Mouse (Mus musculus): ENCODE results near the gene Trib2. TPM values are rescaled to one million over a fixed set of nuclear protein-coding genes. Genes with fewer than 3 reads are reported as not detected.

Gene Trib2
- total and polyA plus RNA-seq, 3 experiments = 15.4 to 32.7 (median 20.4) TPM

- peaks cover 48% of the 10 kb centered on the region for H3K4me1 ChIP-seq (ENCODE audit: control insufficient read depth, insufficient read depth, low read length)
- WGBS = 30% methylated on average over 9 of the region's 9 CpGs
- H3K9ac ChIP-seq (ENCODE audit: low read depth, low read length) = no peak overlapping the region
- H3K27me3 ChIP-seq (ENCODE audit: control insufficient read depth, insufficient read depth, low read length) = no peaks in the 10 kb centered on the region
- H3K27ac ChIP-seq = peak overlapping the region; percentile 74
- H3K4me3 ChIP-seq = no peak overlapping the region
- intact Hi-C loops (cut with DNase I) = loop anchor here (1.0 to 5.0 kb wide), 6 partner anchors 14 to 259 kb away; no protein-coding TSS in a partner anchor
- peak; percentile 51 to 60 for DNase-seq
- TF ChIP-seq POLR2A (IDR thresholded peaks at IDR 0.05; ENCODE audit: insufficient read depth, low read depth, low read length) = no peak
- TF ChIP-seq EP300 (IDR thresholded peaks at IDR 0.05; ENCODE audit: insufficient read depth, low read depth, low read length) = 0 out of 2 replicates have a peak, but pooled peaks have one; percentile 27
- TF ChIP-seq CTCF (IDR thresholded peaks at IDR 0.05) = no peak
- H3K79me2 ChIP-seq (replicated peaks; ENCODE audit: control insufficient read depth, insufficient read depth, low read length) = peaks cover 5% of the 10 kb centered on the region
- peaks cover 76% of the 10 kb centered on the region for H3K36me3 ChIP-seq (ENCODE audit: control insufficient read depth, insufficient read depth, low read length)
Measured at GRCm38 (mm10) chr12:15800914-15801570, 15.7 kb downstream of the Trib2 start.

GRCm38 (mm10) chr12:15800196-15800913 is 16.4 kb downstream of the Trib2 start:
- TF ChIP-seq CTCF (IDR thresholded peaks at IDR 0.05) (no peak), EP300 (IDR thresholded peaks at IDR 0.05; ENCODE audit: insufficient read depth, low read depth, low read length) (peak; percentile 97), POLR2A (IDR thresholded peaks at IDR 0.05; ENCODE audit: insufficient read depth, low read depth, low read length) (0 out of 2 replicates have a peak, but pooled peaks have one; percentile 16)
- Histone ChIP-seq H3K79me2 (replicated peaks; ENCODE audit: control insufficient read depth, insufficient read depth, low read length) (peaks cover 5% of the 10 kb centered on the region), H3K4me3 (no peak overlapping the region), H3K9ac (ENCODE audit: low read depth, low read length) (no peak overlapping the region), H3K36me3 (ENCODE audit: control insufficient read depth, insufficient read depth, low read length) (peaks cover 69% of the 10 kb centered on the region), H3K27ac (peak overlapping the region; percentile 74), H3K27me3 (ENCODE audit: control insufficient read depth, insufficient read depth, low read length) (no peaks in the 10 kb centered on the region), H3K4me1 (ENCODE audit: control insufficient read depth, insufficient read depth, low read length) (peaks cover 47% of the 10 kb centered on the region)
- intact Hi-C loops (cut with DNase I) = loop anchor here (1.0 to 5.0 kb wide), 6 partner anchors 14 to 258 kb away; no protein-coding TSS in a partner anchor
- DNase-seq = peak; percentile 69 to 83
- WGBS = 11% methylated on average over 4 of the region's 4 CpGs

- no peaks in the 10 kb centered on the region for H3K27me3 ChIP-seq (ENCODE audit: control insufficient read depth, insufficient read depth, low read length)
- H3K4me3 ChIP-seq = no peak overlapping the region
- H3K36me3 ChIP-seq (ENCODE audit: control insufficient read depth, insufficient read depth, low read length) = peaks cover 57% of the 10 kb centered on the region
- H3K79me2 ChIP-seq (replicated peaks; ENCODE audit: control insufficient read depth, insufficient read depth, low read length) = peaks cover 3% of the 10 kb centered on the region; the same call in 1 of the 2 replicates
- TF ChIP-seq CTCF (IDR thresholded peaks at IDR 0.05) (no peak), POLR2A (IDR thresholded peaks at IDR 0.05; ENCODE audit: insufficient read depth, low read depth, low read length) (0 out of 2 replicates have a peak, but pooled peaks have one; percentile 21), EP300 (IDR thresholded peaks at IDR 0.05; ENCODE audit: insufficient read depth, low read depth, low read length) (no peak)
- H3K9ac ChIP-seq (ENCODE audit: low read depth, low read length) = no peak overlapping the region
- peak in 1 of 2 experiments; percentile 60 for DNase-seq
- H3K4me1 ChIP-seq (ENCODE audit: control insufficient read depth, insufficient read depth, low read length) = peaks cover 33% of the 10 kb centered on the region
- WGBS = 2% methylated on average over 7 of the region's 7 CpGs
- peak overlapping the region; percentile 74 for H3K27ac ChIP-seq
- intact Hi-C loops (cut with DNase I) = no loop called here
Measured at GRCm38 (mm10) chr12:15798019-15798418, 18.7 kb downstream of the Trib2 start.

GRCm38 (mm10) chr12:15795886-15796285 is 20.8 kb downstream of the Trib2 start:
- intact Hi-C loops (cut with DNase I) = no loop called here
- WGBS = 65% methylated on average over 3 of the region's 3 CpGs
- peaks cover 58% of the 10 kb centered on the region for H3K36me3 ChIP-seq (ENCODE audit: control insufficient read depth, insufficient read depth, low read length)
- H3K79me2 ChIP-seq (replicated peaks; ENCODE audit: control insufficient read depth, insufficient read depth, low read length) = peaks cover 2% of the 10 kb centered on the region; the same call in 1 of the 2 replicates
- no peak overlapping the region for H3K9ac ChIP-seq (ENCODE audit: low read depth, low read length)
- H3K27me3 ChIP-seq (ENCODE audit: control insufficient read depth, insufficient read depth, low read length) = no peaks in the 10 kb centered on the region
- H3K4me1 ChIP-seq (ENCODE audit: control insufficient read depth, insufficient read depth, low read length) = peaks cover 26% of the 10 kb centered on the region
- TF ChIP-seq POLR2A (IDR thresholded peaks at IDR 0.05; ENCODE audit: insufficient read depth, low read depth, low read length) (no peak), CTCF (IDR thresholded peaks at IDR 0.05) (no peak), EP300 (IDR thresholded peaks at IDR 0.05; ENCODE audit: insufficient read depth, low read depth, low read length) (no peak)
- no peak overlapping the region for H3K4me3 ChIP-seq
- DNase-seq = no peak
- H3K27ac ChIP-seq = no peak overlapping the region

GRCm38 (mm10) chr12:15793336-15793735 is 23.4 kb downstream of the Trib2 start:
- Histone ChIP-seq H3K9ac (ENCODE audit: low read depth, low read length) (no peak overlapping the region), H3K79me2 (replicated peaks; ENCODE audit: control insufficient read depth, insufficient read depth, low read length) (no peaks in the 10 kb centered on the region), H3K4me3 (no peak overlapping the region), H3K27me3 (ENCODE audit: control insufficient read depth, insufficient read depth, low read length) (no peaks in the 10 kb centered on the region), H3K4me1 (ENCODE audit: control insufficient read depth, insufficient read depth, low read length) (peaks cover 11% of the 10 kb centered on the region), H3K36me3 (ENCODE audit: control insufficient read depth, insufficient read depth, low read length) (peaks cover 41% of the 10 kb centered on the region), H3K27ac (no peak overlapping the region)
- intact Hi-C loops (cut with DNase I) = no loop called here
- TF ChIP-seq EP300 (IDR thresholded peaks at IDR 0.05; ENCODE audit: insufficient read depth, low read depth, low read length) = no peak
- TF ChIP-seq CTCF (IDR thresholded peaks at IDR 0.05) = no peak
- TF ChIP-seq POLR2A (IDR thresholded peaks at IDR 0.05; ENCODE audit: insufficient read depth, low read depth, low read length) = no peak
- no peak for DNase-seq
- 89% methylated on average over 8 of the region's 8 CpGs for WGBS

All from heart, adult 2 months (tissue).